Mouse (Mus musculus): Measurements from ENCODE around the gene Wwox. TPM values are rescaled to one million over a fixed set of nuclear protein-coding genes. Genes with fewer than 3 reads are reported as not detected.
A peak's percentile ranks its signal among the peaks of the same experiment; 100 is the strongest.

The Wwox gene
- polyA plus RNA-seq, 1 experiment from 2014 or later, result 11.3 TPM

DNA sequence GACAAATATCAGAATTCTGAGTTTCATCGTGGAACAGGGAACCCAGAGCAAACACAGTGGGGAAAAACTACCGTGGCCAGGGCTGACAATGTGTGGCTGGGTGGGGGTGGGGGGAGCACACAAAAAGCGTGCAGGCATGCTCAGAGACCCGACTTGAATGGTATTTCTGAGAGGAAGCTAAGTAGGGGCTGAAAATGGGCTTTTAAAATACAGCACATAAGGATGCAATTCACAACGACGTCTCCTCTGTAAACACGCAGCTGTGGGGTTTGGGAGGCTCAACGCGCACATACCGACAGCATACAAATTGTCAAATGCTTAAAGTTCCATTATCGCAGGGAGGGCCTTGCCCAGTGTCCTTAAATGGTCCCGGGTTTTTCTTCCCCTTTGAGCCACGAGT, 783.1 kb downstream of the Wwox start:
- H3K27me3 ChIP-seq (ENCODE audit: control insufficient read depth, insufficient read depth, low read length), result no peaks in the 10 kb centered on the region
- H3K9me3 ChIP-seq (ENCODE audit: control insufficient read depth, low read length), result no peaks in the 10 kb centered on the region
- H3K9ac ChIP-seq (ENCODE audit: low read length), result no peak overlapping the region
- no peaks in the 10 kb centered on the region for H3K36me3 ChIP-seq (ENCODE audit: control insufficient read depth, insufficient read depth, low read length)
- H3K4me2 ChIP-seq (ENCODE audit: low read length), result no peak overlapping the region
- no peak overlapping the region for H3K4me3 ChIP-seq (ENCODE audit: control insufficient read depth in 1 of 2, insufficient read depth in 1 of 2, low read depth in 1 of 2, low read length in 2 of 2)
- 78% methylated on average over 13 of the region's 13 CpGs for WGBS
- no peak overlapping the region for H3K27ac ChIP-seq (replicated peaks in 1 of 2; ENCODE audit: control insufficient read depth in 1 of 2, insufficient read depth in 1 of 2, low read depth in 2 of 2, low read length in 2 of 2)
- ATAC-seq (ENCODE audit: insufficient number of reproducible peaks, insufficient read depth, low FRiP score, low read depth), result no peak
- peaks cover 2 to 7% of the 10 kb centered on the region in 2 experiments; a peak in 3 of 4 replicates for H3K4me1 ChIP-seq (ENCODE audit: control insufficient read depth in 2 of 2, insufficient read depth in 2 of 2, low read length in 2 of 2)

DNA sequence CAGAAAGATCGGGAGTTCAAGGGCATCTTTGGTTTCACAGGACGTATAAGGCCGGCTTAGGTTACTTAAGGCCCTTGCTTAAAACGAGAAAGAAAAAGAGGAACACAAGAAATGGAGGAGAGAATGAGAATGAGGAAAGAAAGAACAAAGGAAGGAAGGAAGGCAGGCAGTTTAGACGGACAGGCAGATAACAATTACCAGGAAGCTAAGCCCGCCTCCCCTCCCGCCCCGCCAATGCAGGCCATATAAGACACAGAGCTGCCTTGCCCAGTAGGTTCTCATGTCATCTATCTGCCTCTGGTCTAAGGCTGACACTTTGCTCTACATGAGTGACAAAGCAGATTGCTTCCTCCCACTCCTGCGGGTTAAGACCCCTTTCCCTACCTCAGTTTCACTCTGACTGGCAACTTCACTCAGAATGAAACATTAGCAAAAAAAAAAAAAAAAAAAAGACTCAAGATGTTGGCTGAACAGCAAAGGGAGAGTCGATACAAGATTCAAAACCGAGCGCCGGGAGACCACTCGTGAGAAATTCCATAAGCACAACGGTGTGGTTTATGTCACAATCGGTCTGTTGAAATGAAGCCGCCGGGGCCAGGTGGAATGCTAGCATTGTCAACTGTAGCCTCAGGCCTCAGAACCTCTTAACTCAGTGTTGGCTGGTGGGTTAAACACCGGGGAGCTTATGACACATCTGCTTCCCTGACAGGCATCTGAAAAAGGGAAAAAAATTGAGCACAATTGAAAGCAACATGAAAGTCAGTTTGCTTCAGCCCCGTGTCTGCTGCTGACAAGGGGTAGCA, 787.5 kb downstream of the Wwox start:
- Histone ChIP-seq H3K27me3 (ENCODE audit: control insufficient read depth, insufficient read depth, low read length) (no peaks in the 10 kb centered on the region), H3K4me2 (ENCODE audit: low read length) (peak overlapping the region; percentile 17; the same call in 1 of the 2 replicates), H3K9me3 (ENCODE audit: control insufficient read depth, low read length) (no peaks in the 10 kb centered on the region), H3K4me3 (ENCODE audit: control insufficient read depth in 1 of 2, insufficient read depth in 1 of 2, low read depth in 1 of 2, low read length in 2 of 2) (no peak overlapping the region), H3K27ac (replicated peaks in 1 of 2; ENCODE audit: control insufficient read depth in 1 of 2, insufficient read depth in 1 of 2, low read depth in 2 of 2, low read length in 2 of 2) (no peak overlapping the region), H3K9ac (ENCODE audit: low read length) (no peak overlapping the region), H3K4me1 (ENCODE audit: control insufficient read depth in 2 of 2, insufficient read depth in 2 of 2, low read length in 2 of 2) (peaks cover 2 to 7% of the 10 kb centered on the region in 2 experiments; a peak in 3 of 4 replicates), H3K36me3 (ENCODE audit: control insufficient read depth, insufficient read depth, low read length) (no peaks in the 10 kb centered on the region)
- no peak for ATAC-seq (ENCODE audit: insufficient number of reproducible peaks, insufficient read depth, low FRiP score, low read depth)
- WGBS, result 55% methylated on average over 20 of the region's 20 CpGs

- Histone ChIP-seq H3K27ac (replicated peaks in 1 of 2; ENCODE audit: control insufficient read depth in 1 of 2, insufficient read depth in 1 of 2, low read depth in 2 of 2, low read length in 2 of 2) (no peak overlapping the region), H3K4me2 (ENCODE audit: low read length) (no peak overlapping the region), H3K9me3 (ENCODE audit: control insufficient read depth, low read length) (no peaks in the 10 kb centered on the region), H3K4me1 (ENCODE audit: control insufficient read depth in 2 of 2, insufficient read depth in 2 of 2, low read length in 2 of 2) (peaks cover 2 to 7% of the 10 kb centered on the region in 2 experiments; a peak in 3 of 4 replicates), H3K36me3 (ENCODE audit: control insufficient read depth, insufficient read depth, low read length) (no peaks in the 10 kb centered on the region), H3K4me3 (ENCODE audit: control insufficient read depth in 1 of 2, insufficient read depth in 1 of 2, low read depth in 1 of 2, low read length in 2 of 2) (no peak overlapping the region), H3K9ac (ENCODE audit: low read length) (no peak overlapping the region), H3K27me3 (ENCODE audit: control insufficient read depth, insufficient read depth, low read length) (no peaks in the 10 kb centered on the region)
- ATAC-seq (ENCODE audit: insufficient number of reproducible peaks, insufficient read depth, low FRiP score, low read depth), result no peak
- 89% methylated on average over 11 of the region's 11 CpGs for WGBS
Observed at GRCm38 (mm10) chr8:115228903-115229302, 789.4 kb downstream of the Wwox start.

DNA sequence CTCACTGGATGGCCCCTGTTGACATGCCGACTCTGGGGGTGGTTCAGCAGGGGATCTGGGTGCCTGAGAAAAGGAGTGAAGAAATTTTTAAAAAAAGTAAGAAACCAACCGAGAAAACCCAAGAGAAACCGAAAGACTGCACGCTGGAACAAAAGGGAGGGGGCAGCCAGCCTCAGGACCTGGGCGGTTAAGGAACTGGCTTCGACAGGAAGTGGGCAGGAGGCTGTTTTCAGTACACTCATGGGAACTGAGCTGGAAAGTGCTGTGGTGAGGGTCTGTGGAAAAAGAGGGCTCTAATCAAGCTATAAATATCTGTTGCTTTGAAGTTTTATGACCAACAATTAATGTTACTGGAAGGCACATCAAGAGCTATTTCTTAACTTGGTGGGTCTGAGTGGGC, 794.6 kb downstream of the Wwox start:
- Histone ChIP-seq H3K36me3 (ENCODE audit: control insufficient read depth, insufficient read depth, low read length) (no peaks in the 10 kb centered on the region), H3K9me3 (ENCODE audit: control insufficient read depth, low read length) (no peaks in the 10 kb centered on the region), H3K4me3 (ENCODE audit: control insufficient read depth in 1 of 2, insufficient read depth in 1 of 2, low read depth in 1 of 2, low read length in 2 of 2) (no peak overlapping the region), H3K27me3 (ENCODE audit: control insufficient read depth, insufficient read depth, low read length) (no peaks in the 10 kb centered on the region), H3K4me2 (ENCODE audit: low read length) (no peak overlapping the region), H3K4me1 (ENCODE audit: control insufficient read depth in 2 of 2, insufficient read depth in 2 of 2, low read length in 2 of 2) (no peaks in the 10 kb centered on the region), H3K27ac (replicated peaks in 1 of 2; ENCODE audit: control insufficient read depth in 1 of 2, insufficient read depth in 1 of 2, low read depth in 2 of 2, low read length in 2 of 2) (no peak overlapping the region), H3K9ac (ENCODE audit: low read length) (no peak overlapping the region)
- WGBS, result 68% methylated on average over 6 of the region's 6 CpGs
- ATAC-seq (ENCODE audit: insufficient number of reproducible peaks, insufficient read depth, low FRiP score, low read depth), result no peak

GRCm38 (mm10) chr8:115237596-115237995, 798.1 kb downstream of the Wwox start:
- Histone ChIP-seq H3K9me3 (ENCODE audit: control insufficient read depth, low read length) (no peaks in the 10 kb centered on the region), H3K9ac (ENCODE audit: low read length) (no peak overlapping the region), H3K27me3 (ENCODE audit: control insufficient read depth, insufficient read depth, low read length) (no peaks in the 10 kb centered on the region), H3K27ac (replicated peaks in 1 of 2; ENCODE audit: control insufficient read depth in 1 of 2, insufficient read depth in 1 of 2, low read depth in 2 of 2, low read length in 2 of 2) (no peak overlapping the region), H3K4me3 (ENCODE audit: control insufficient read depth in 1 of 2, insufficient read depth in 1 of 2, low read depth in 1 of 2, low read length in 2 of 2) (no peak overlapping the region), H3K4me2 (ENCODE audit: low read length) (no peak overlapping the region), H3K36me3 (ENCODE audit: control insufficient read depth, insufficient read depth, low read length) (no peaks in the 10 kb centered on the region), H3K4me1 (ENCODE audit: control insufficient read depth in 2 of 2, insufficient read depth in 2 of 2, low read length in 2 of 2) (no peaks in the 10 kb centered on the region)
- ATAC-seq (ENCODE audit: insufficient number of reproducible peaks, insufficient read depth, low FRiP score, low read depth), result no peak
- whole genome bisulfite sequencing, result 74% methylated on average over 9 of the region's 9 CpGs

GRCm38 (mm10) chr8:115243465-115244027, 804.1 kb downstream of the Wwox start:
- H3K27ac ChIP-seq (replicated peaks in 1 of 2; ENCODE audit: control insufficient read depth in 1 of 2, insufficient read depth in 1 of 2, low read depth in 2 of 2, low read length in 2 of 2), result no peak overlapping the region
- 81% methylated on average over 9 of the region's 9 CpGs for WGBS
- no peaks in the 10 kb centered on the region for H3K4me1 ChIP-seq (ENCODE audit: control insufficient read depth in 2 of 2, insufficient read depth in 2 of 2, low read length in 2 of 2)
- H3K9me3 ChIP-seq (ENCODE audit: control insufficient read depth, low read length), result 0 out of 2 replicates have a peak, but pooled peaks cover 4% of the 10 kb centered on the region
- no peak overlapping the region for H3K4me2 ChIP-seq (ENCODE audit: low read length)
- no peaks in the 10 kb centered on the region for H3K27me3 ChIP-seq (ENCODE audit: control insufficient read depth, insufficient read depth, low read length)
- no peak overlapping the region for H3K4me3 ChIP-seq (ENCODE audit: control insufficient read depth in 1 of 2, insufficient read depth in 1 of 2, low read depth in 1 of 2, low read length in 2 of 2)
- no peak overlapping the region for H3K9ac ChIP-seq (ENCODE audit: low read length)
- H3K36me3 ChIP-seq (ENCODE audit: control insufficient read depth, insufficient read depth, low read length), result no peaks in the 10 kb centered on the region
- ATAC-seq (ENCODE audit: insufficient number of reproducible peaks, insufficient read depth, low FRiP score, low read depth), result no peak

- ATAC-seq (ENCODE audit: insufficient number of reproducible peaks, insufficient read depth, low FRiP score, low read depth), result no peak
- H3K9ac ChIP-seq (ENCODE audit: low read length), result no peak overlapping the region
- no peaks in the 10 kb centered on the region for H3K36me3 ChIP-seq (ENCODE audit: control insufficient read depth, insufficient read depth, low read length)
- H3K27me3 ChIP-seq (ENCODE audit: control insufficient read depth, insufficient read depth, low read length), result no peaks in the 10 kb centered on the region
- peak overlapping the region; percentile 4 to 7; a peak in 1 of 4 replicates for H3K4me3 ChIP-seq (ENCODE audit: control insufficient read depth in 1 of 2, insufficient read depth in 1 of 2, low read depth in 1 of 2, low read length in 2 of 2)
- H3K9me3 ChIP-seq (ENCODE audit: control insufficient read depth, low read length), result 0 out of 2 replicates have a peak, but pooled peaks cover 4% of the 10 kb centered on the region
- H3K27ac ChIP-seq (replicated peaks in 1 of 2; ENCODE audit: control insufficient read depth in 1 of 2, insufficient read depth in 1 of 2, low read depth in 2 of 2, low read length in 2 of 2), result no peak overlapping the region
- 40% methylated on average over 22 of the region's 22 CpGs for WGBS
- peaks cover 0 to 4% of the 10 kb centered on the region in 2 experiments; a peak in 1 of 4 replicates for H3K4me1 ChIP-seq (ENCODE audit: control insufficient read depth in 2 of 2, insufficient read depth in 2 of 2, low read length in 2 of 2)
- H3K4me2 ChIP-seq (ENCODE audit: low read length), result peak overlapping the region; percentile 52
Observed at GRCm38 (mm10) chr8:115249688-115250366, 810.4 kb downstream of the Wwox start.
